Mouse (Mus musculus) heart, embryonic 16.5 days (tissue): ENCODE measurements around the gene Rap1gap. TPM values are rescaled to one million over a fixed set of nuclear protein-coding genes. Genes with fewer than 3 reads are reported as not detected.

ENCODE experiments used
- ATAC-seq: fragments of 200-750 bp; cut with Nextera tagmentation; replicated peaks from 2 replicates; pipeline ENCODE4 v1.8.0; 2017; ENCODE audit warnings: moderate number of reproducible peaks; ENCODE audit not compliant: insufficient read depth, low FRiP score; ENCODE audit errors: extremely low read depth
- H3K27ac ChIP-seq: fragments of 300-500 bp; sonication (generic); 2 replicates; pipeline ENCODE4 v1.5.1; 2014; ENCODE audit warnings: mild to moderate bottlenecking, low read length, control low read depth, moderate library complexity
- H3K27me3 ChIP-seq: fragments of 300-500 bp; sonication (generic); 2 replicates; pipeline ENCODE4 v1.6.1; 2014; ENCODE audit warnings: low read length, mixed read lengths; ENCODE audit not compliant: control insufficient read depth, insufficient read depth
- H3K36me3 ChIP-seq: fragments of 300-500 bp; sonication (generic); 2 replicates; pipeline ENCODE4 v1.6.1; 2014; ENCODE audit not compliant: control insufficient read depth, insufficient read depth
- H3K4me1 ChIP-seq: fragments of 300-500 bp; sonication (generic); 2 replicates; pipeline ENCODE4 v1.6.1; 2014; ENCODE audit warnings: low read length, mixed read lengths; ENCODE audit not compliant: control insufficient read depth, insufficient read depth
- H3K4me2 ChIP-seq: fragments of 300-500 bp; sonication (generic); 2 replicates; pipeline ENCODE4 v1.6.1; 2014; ENCODE audit warnings: low read depth, mild to moderate bottlenecking, control low read depth, low read length
- H3K4me3 ChIP-seq: fragments of 300-500 bp; sonication (generic); 2 replicates; pipeline ENCODE4 v1.5.1; 2014; ENCODE audit warnings: mild to moderate bottlenecking, control low read depth, low read length
- H3K9ac ChIP-seq: fragments of 300-500 bp; sonication (generic); 2 replicates; pipeline ENCODE4 v1.6.1; 2014; ENCODE audit warnings: low read length, control low read depth
- H3K9me3 ChIP-seq: fragments of 300-500 bp; sonication (generic); replicated peaks from 2 replicates; pipeline ENCODE4 v1.6.1; 2016; ENCODE audit warnings: low read length; ENCODE audit not compliant: control insufficient read depth
- WGBS: fragments of 180-500 bp; shearing (Covaris S2); extraction: QIAGEN DNeasy Blood & Tissue Kit; methylation state at CpG from one replicate; pipeline ENCODE4 v1.1.7; 2014; 5-methylcytosine and 5-hydroxymethylcytosine counted together
- polyA plus RNA-seq: library from polyadenylated mRNA; unstranded; fragments of >200 nt; fragmentation: Nextera tagmentation; extraction: Ambion mirVana; gene quantifications from 2 replicates; pipeline ENCODE4 v1.2.1, GENCODE M21; 2015

Gene Rap1gap
- polyA plus RNA-seq, 1 experiment from 2014 or later = 9.7 TPM

DNA sequence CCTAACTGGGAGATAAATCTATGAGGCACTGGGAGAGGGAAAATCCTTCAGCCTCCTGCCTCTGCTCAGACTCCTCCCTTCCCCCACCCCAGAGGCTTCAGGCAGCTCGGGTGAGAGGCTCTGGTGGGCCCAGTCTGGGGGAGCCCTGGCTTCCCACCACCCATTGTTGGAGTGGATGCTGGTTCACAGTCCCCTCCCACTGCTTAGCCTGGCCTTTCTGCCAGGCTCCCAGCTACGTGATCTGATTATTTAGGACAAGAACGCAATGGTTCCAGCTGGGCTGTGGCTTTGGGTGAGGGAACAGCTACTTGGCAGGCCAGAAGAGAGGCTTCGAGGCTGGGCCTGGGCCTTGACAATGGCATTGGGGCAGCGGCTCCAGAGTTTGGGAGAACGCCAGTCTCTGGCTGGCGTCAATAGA lies 101.0 kb downstream of the Rap1gap start:
- ATAC-seq = no peak
- Histone ChIP-seq H3K27ac (no peak overlapping the region), H3K36me3 (no peaks in the 10 kb centered on the region), H3K9ac (no peak overlapping the region), H3K9me3 (no peaks in the 10 kb centered on the region), H3K27me3 (no peaks in the 10 kb centered on the region; the same call in 1 of the 2 replicates), H3K4me3 (no peak overlapping the region), H3K4me2 (no peak overlapping the region), H3K4me1 (peaks cover 5% of the 10 kb centered on the region; the same call in 1 of the 2 replicates)
- 44% methylated on average over 7 of the region's 7 CpGs for WGBS

DNA sequence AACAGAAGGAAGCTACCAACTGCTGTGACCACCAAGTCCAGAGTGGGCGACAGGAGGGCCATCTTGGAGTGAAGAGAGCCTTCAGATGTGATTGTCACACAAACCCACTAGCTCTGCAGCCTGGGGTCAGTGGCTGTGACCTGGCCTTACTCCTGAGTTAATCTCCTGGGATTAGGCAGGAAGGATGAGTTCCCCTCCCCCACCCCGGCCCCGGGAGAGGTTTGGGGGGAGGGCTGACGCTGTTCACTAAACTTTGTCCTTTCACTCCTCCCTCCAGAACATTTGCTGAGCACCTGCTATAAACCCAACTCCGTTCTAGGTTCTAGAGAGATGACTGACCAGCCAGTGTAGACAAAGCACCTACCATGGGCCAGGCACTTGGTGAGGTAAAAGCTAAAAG lies 101.8 kb downstream of the Rap1gap start:
- no peak overlapping the region for H3K9ac ChIP-seq
- ATAC-seq = no peak
- WGBS = 47% methylated on average over 5 of the region's 5 CpGs

DNA sequence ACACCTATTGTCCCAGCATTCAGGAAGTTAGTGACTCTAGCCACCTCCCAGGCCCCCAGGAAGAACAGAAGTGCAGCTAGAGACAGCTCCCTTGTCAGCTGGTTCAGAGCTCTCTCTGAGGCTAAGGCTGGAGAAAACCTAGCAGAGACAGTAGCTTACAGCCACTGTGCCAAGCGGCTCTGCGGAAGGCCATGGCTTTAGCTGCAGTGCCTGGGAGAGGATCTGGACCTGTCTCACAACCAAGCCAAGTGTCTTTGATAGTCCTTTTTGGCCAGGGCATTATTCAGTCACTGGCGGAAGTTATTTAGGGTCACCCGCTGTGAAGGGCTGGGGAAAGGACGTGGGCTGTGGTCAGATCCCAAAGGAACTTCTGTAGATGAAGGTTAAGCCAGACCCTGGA lies 103.9 kb downstream of the Rap1gap start:
- H3K4me2 ChIP-seq = no peak overlapping the region
- 89% methylated on average over 5 of the region's 5 CpGs for WGBS
- H3K9me3 ChIP-seq = no peaks in the 10 kb centered on the region
- no peak overlapping the region for H3K27ac ChIP-seq
- H3K36me3 ChIP-seq = no peaks in the 10 kb centered on the region
- ATAC-seq = no peak
- H3K4me3 ChIP-seq = no peak overlapping the region
- peaks cover 3% of the 10 kb centered on the region for H3K27me3 ChIP-seq
- H3K4me1 ChIP-seq = peaks cover 5% of the 10 kb centered on the region; the same call in 1 of the 2 replicates
- no peak overlapping the region for H3K9ac ChIP-seq

More for the DNA sequence above, 101.8 kb downstream of the Rap1gap start:
- Histone ChIP-seq H3K4me3 (no peak overlapping the region), H3K27ac (no peak overlapping the region), H3K36me3 (no peaks in the 10 kb centered on the region), H3K4me2 (no peak overlapping the region), H3K27me3 (no peaks in the 10 kb centered on the region; the same call in 1 of the 2 replicates), H3K4me1 (peaks cover 5% of the 10 kb centered on the region; the same call in 1 of the 2 replicates), H3K9me3 (no peaks in the 10 kb centered on the region)

GRCm38 (mm10) chr4:137768831-137769230 lies 104.3 kb downstream of the Rap1gap start:
- Histone ChIP-seq H3K4me3 (no peak overlapping the region), H3K27me3 (peaks cover 3% of the 10 kb centered on the region), H3K27ac (no peak overlapping the region), H3K9ac (no peak overlapping the region; the same call in 1 of the 2 replicates), H3K4me2 (no peak overlapping the region), H3K4me1 (peaks cover 5% of the 10 kb centered on the region; the same call in 1 of the 2 replicates), H3K36me3 (no peaks in the 10 kb centered on the region), H3K9me3 (no peaks in the 10 kb centered on the region)
- WGBS = 68% methylated on average over 6 of the region's 6 CpGs
- ATAC-seq = no peak

DNA sequence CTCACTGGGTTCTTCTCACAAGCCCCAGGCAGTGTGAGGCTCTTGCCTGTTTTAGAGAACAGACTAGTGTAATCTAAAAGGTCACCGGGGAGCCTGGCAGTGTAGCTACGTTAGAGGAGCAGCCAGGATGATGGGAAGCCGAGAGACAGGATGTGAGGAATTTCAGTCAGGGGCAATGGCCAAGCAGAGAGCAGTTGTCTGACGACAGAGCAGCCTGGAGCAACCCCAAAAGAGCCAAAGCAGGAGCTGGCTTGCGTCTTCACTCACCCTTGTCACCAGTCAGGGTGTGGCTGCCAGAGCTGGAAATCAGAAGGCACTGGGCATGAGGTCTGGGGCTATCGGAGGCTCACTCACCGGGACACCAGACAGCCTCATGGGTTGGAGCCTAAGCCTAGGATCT lies 105.1 kb downstream of the Rap1gap start:
- H3K4me1 ChIP-seq = peaks cover 5% of the 10 kb centered on the region; the same call in 1 of the 2 replicates
- H3K4me2 ChIP-seq = no peak overlapping the region
- no peak overlapping the region for H3K9ac ChIP-seq
- 10% methylated on average over 7 of the region's 7 CpGs for WGBS
- no peak overlapping the region for H3K4me3 ChIP-seq
- H3K27ac ChIP-seq = no peak overlapping the region
- peaks cover 3% of the 10 kb centered on the region for H3K27me3 ChIP-seq
- ATAC-seq = peak; percentile 8; the same call in 1 of the 2 replicates
- H3K36me3 ChIP-seq = no peaks in the 10 kb centered on the region
- H3K9me3 ChIP-seq = no peaks in the 10 kb centered on the region

DNA sequence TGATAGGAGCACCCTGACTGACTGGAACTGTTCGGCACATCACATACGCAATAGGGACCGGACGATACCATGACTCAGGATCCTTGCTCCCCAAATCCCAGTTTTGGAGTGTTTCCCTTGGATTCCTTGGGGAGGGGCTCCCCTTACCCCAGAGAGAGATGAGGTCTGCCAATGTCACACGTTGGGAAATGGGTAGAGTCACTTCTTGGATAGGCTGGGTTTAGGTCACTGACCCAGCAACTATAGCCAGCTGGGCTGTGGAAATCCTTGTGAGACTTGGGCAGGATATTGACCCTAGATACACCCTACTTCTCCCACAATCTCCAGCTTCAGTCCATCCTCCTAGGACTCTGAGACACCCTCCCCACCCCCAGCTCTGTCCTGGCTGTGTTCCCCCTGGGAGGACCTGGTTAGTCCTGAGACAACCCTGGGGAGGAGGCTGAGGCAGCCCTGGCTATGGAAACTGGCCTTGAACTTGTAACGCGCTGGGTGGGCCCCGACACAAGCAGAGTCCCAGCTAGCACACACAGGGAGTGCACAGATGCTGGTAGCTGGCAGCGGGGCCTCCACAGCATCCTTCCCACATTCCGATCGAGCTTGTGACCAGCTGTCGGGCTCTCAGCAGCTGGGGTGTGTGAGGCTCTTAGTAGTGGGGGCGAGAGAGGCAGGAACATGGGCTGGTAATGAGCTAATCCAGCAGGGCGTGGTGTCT lies 106.5 kb downstream of the Rap1gap start:
- peaks cover 3% of the 10 kb centered on the region for H3K27me3 ChIP-seq
- H3K36me3 ChIP-seq = no peaks in the 10 kb centered on the region
- H3K27ac ChIP-seq = no peak overlapping the region
- H3K9ac ChIP-seq = no peak overlapping the region
- peaks cover 3% of the 10 kb centered on the region; the same call in 1 of the 2 replicates for H3K4me1 ChIP-seq
- H3K4me2 ChIP-seq = no peak overlapping the region
- no peaks in the 10 kb centered on the region for H3K9me3 ChIP-seq
- WGBS = 54% methylated on average over 14 of the region's 14 CpGs
- ATAC-seq = no peak
- H3K4me3 ChIP-seq = no peak overlapping the region

DNA sequence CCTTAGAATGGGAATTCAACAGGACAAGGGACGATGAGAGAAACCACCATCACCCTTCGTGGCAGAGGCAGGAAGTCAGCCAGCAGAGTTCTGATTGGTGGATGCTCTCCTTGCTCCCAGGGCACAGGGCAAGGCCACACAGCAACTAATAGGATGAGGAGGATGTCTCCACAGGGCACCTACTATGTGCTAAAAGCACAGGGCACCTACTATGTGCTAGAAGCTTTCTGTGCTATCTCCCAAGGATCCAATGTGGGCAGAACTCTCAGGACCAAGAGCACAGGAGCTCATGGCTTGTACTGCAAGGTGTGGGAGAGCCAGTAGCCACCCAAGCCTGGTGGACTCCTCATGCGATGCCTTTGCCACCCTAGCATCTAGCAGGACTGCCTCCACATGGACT lies 107.2 kb downstream of the Rap1gap start:
- no peak overlapping the region for H3K4me2 ChIP-seq
- peaks cover 3% of the 10 kb centered on the region; the same call in 1 of the 2 replicates for H3K4me1 ChIP-seq
- H3K9me3 ChIP-seq = no peaks in the 10 kb centered on the region
- ATAC-seq = no peak
- no peaks in the 10 kb centered on the region for H3K36me3 ChIP-seq
- H3K27ac ChIP-seq = no peak overlapping the region
- 65% methylated on average over 3 of the region's 3 CpGs for WGBS
- no peak overlapping the region for H3K4me3 ChIP-seq
- no peak overlapping the region for H3K9ac ChIP-seq
- H3K27me3 ChIP-seq = peaks cover 3% of the 10 kb centered on the region

- H3K4me1 ChIP-seq = peaks cover 3% of the 10 kb centered on the region; the same call in 1 of the 2 replicates
- no peak for ATAC-seq
- H3K27me3 ChIP-seq = peaks cover 3% of the 10 kb centered on the region
- 78% methylated on average over 16 of the region's 16 CpGs for WGBS
- H3K4me2 ChIP-seq = no peak overlapping the region
- no peak overlapping the region for H3K9ac ChIP-seq
- no peak overlapping the region for H3K27ac ChIP-seq
- H3K9me3 ChIP-seq = no peaks in the 10 kb centered on the region
- H3K36me3 ChIP-seq = no peaks in the 10 kb centered on the region
- no peak overlapping the region for H3K4me3 ChIP-seq
These were observed 108.0 kb downstream of the Rap1gap start for GRCm38 (mm10) chr4:137772438-137773056.

DNA sequence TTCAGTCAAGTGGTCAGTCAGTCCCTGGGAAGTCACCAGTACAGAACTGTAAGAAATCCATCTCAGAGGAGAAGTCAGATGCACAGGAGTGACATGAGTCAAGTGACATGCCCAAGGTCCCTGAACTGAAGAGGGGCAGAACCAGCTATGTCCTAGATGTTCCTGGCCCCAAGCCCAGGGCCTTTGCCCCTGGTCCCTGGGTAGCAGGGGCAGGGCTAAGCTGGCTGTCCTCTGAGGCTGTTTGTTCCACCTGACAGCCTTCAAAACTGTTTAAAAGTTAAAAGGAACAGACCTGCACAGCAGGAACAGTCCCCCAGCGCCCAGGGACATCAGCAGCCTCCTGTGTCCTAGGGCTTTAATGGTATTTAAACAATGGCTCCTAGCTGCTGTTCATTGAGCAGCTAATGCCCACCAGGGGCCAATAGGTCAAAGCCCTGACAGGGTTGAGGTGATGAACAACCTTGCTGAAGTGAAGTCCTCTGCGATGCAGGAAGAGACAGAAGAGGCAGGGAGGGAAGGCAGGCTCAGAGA lies 108.9 kb downstream of the Rap1gap start:
- Histone ChIP-seq H3K4me2 (no peak overlapping the region), H3K4me3 (no peak overlapping the region), H3K9me3 (no peaks in the 10 kb centered on the region), H3K27me3 (peaks cover 3% of the 10 kb centered on the region), H3K9ac (no peak overlapping the region), H3K27ac (no peak overlapping the region), H3K36me3 (no peaks in the 10 kb centered on the region), H3K4me1 (peaks cover 3% of the 10 kb centered on the region; the same call in 1 of the 2 replicates)
- 56% methylated on average over 2 of the region's 2 CpGs for WGBS
- no peak for ATAC-seq
